Mouse (Mus musculus) layer of hippocampus, adult 9-11 months (tissue): ENCODE data around the gene Eed.

ENCODE experiments used
- DNase-seq: peaks from one replicate; pipeline ENCODE4 v3.0.0; 2022

Eed gene

DNA sequence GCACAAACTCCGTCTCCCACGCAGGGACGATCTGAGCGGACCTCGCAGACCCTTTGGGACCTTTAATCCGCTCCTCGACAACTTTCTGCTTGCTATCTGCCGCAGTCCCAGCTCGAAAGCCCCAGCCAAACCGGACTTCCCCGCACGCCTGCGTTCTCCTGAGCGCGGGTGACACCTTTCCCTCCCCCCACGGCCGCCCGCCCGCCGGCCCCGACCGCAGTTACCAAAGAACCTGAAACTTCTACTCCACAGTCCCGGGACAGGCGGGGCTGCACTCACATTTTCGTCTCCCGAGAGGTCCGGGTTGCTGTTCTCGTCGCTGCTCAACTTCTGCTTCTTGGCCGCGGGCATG lies 674 bp downstream of the Eed start:
- DNase-seq: no peak

DNA sequence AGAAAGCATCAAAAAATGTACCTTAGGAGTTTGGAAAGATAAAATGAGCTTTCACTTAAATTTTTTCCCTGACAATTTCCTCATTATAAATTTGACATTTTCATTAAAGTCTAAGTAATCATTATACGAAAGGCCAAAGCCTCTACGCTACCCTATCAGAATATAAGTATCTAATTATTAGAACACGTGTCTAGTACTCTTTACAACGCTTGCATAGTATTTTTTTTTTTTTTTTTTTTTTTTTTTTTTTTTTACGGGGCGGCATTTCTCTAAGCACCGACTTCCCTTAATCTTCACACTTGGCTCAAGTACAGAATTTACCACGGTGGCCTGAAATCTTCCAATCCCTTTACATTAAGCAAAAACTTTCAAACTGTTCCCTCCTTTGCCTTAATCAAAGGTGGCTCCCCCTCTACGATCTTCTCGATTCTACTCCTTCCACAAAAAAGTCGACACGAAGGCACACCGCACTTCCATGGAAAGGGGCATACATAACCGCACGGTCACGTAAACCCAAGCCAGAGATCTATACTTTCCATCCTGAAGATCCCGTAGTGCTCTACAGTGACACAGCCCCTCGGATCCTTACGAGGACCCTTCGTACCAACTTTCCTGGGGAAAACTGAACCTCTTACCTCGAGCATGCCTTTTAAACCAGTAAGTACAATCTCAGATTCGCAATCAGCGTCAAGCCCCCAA lies 1.2 kb downstream of the Eed start:
- DNase-seq: no peak

DNA sequence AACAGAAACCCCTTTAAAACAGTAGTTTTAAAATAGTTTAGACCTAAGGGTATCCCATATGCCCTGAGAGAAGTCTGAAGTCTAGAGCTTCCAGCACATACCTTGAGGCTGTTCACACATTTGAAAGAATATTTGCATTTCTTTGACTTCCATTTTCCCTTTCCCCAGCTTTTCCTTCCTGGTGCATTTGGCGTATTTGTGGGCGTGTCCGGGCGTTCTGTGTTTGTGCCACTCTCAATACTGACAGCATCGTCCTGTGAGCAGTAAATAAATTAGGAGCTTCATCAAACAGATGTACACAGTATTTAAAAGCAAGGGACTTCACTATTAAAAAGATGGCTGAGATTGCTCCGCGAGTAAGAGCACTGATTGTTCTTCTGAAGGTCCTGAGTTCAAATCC lies 4.0 kb downstream of the Eed start:
- DNase-seq: no peak

DNA sequence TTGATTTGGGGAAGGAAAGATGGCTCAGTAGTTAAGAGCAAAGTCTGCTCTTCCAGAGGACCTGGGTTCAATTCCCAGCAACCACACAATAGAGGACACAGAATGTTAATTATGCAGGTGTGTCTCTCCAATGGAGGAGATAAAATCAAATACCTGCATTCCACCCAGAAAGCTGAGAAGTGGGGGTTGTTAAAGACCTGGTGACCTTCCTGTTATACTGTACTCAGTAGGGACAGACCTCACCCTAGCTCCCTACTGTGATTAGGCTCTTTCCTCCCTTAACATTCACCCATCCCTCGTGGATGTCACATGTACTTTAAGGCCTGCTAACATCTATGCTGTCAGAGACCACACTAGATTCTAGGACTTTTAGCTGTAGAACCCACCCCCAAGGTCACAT lies 5.2 kb downstream of the Eed start:
- DNase-seq: no peak

DNA sequence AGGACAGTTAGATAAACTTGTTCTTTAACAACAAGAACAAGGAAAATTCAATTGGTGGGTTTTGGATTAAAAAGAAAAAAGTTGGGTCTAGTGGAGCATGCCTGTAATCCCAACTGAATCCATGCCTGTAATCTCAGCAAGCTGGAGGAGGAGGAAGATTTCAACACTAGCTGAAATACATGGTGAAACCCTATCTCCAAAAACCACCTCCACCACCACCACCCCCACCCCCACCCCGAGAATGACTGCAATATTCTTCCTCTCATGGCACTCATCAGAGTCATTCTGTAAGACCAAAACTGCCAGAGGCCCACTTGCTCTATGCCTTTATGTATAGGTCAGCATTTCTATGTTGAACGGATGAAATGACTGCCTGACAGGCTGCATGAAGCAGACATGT lies 13.5 kb downstream of the Eed start:
- no peak for DNase-seq

DNA sequence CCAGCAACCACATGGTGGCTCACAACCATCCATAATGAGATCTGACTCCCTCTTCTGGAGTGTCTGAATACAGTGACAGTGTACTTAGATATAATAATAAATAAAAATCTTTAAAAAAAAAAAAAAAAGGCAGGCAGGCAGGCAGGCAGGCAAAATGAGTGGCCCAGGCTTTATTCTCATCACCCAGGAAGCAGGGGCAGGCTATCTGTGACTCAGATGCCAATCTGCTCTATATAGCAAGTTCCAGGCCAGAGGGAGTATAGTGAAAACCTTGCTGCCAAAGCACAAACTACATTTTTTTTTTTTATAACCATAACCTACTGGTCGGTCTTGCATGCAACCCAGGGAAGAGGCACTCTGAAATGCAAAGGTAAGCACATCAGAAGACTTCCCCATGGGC lies 14.0 kb downstream of the Eed start:
- DNase-seq: no peak

DNA sequence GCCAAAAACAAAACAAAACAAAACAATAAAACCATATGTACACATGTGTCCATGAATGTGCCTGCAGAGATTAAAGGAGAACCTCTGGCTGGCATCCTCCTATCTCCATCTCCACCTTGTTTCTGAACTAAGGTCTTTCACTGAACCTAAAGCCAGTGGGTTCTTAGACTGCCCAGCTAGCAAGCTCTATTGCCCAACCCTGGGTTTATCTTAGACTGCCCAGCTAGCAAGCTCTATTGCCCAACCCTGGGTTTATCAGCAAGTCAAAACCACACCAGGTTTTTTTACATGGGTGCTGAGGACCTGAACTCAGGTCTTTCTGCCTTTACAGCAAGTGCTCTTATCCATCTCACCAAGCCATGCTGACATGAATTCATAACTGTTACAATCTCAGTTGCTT lies 17.6 kb downstream of the Eed start:
- no peak for DNase-seq

DNA sequence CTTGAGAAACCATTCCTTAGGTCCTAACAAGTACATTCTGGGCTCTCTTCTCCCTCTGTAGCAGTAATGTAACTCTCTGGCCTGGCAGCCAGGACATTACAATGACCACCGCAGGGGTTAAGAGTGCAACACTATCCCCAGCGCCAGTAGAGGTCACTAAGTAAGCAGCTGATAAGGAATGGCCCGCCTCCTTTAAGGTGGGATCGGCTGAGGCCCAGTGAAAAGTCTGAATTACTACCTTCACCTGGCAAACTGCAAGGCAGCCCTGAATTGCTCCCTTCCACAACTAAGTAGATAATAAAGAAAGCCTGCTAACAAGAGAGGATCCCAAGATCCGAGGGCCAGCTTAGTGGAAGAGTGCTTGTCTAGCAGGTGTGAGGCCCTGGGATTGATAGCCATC lies 23.5 kb downstream of the Eed start:
- no peak for DNase-seq

DNA sequence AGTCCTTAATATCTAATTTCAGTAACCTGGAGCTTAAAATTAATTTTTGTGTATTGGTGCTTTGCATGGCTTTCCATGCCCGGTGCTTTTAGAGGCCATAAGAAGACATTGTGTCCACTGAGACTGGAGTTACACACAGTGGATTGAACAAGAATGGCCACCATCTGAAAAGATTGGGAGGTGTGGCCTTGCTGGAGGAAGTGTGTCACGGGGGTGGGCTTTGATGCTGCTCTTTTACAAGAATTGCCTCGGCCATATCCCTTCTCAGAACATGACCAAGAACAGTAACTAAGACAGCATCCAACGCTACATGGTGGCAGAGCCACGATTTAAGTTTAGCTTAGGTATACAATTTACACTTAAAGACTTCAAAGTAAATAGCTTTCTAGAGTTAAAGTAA lies 26.5 kb downstream of the Eed start:
- no peak for DNase-seq

DNA sequence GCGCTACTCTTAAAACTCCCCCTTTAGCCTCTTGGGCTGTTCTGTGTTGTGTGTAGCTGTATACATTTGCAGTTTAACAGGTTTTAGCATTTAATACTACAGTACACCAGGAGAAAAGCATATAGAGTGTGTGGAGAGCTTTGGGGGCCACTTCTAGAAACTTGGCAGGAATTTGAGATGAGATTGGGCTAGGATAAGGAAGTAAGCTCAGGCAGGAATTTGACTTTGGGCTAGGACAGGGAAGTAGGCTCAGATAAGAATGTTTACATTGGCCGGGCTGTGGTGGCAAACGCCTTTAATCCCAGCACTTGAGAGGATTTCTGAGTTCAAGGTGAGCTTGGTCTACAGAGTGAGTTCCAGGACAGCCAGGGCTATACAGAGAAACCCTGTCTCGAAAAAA lies 31.4 kb downstream of the Eed start:
- DNase-seq: no peak

DNA sequence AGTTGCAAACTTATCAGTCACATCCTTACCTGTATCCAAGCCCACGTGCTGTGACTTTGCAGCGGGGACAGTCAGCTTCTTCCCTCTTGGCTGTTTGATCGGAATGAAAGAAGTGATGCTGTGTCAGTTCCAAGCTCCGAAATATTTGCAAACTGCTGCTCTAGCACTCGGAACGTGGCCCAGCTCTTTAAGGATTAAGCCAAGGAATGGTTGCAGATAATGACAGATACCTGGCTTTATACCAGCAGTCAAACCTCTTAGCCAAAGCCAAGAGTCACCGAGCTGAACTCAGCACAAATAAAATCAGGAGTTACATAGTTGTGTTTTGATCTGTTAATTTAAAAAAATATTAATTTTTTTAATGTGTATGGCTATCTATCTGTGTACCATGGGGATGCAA lies 32.8 kb downstream of the Eed start:
- no peak for DNase-seq

DNA sequence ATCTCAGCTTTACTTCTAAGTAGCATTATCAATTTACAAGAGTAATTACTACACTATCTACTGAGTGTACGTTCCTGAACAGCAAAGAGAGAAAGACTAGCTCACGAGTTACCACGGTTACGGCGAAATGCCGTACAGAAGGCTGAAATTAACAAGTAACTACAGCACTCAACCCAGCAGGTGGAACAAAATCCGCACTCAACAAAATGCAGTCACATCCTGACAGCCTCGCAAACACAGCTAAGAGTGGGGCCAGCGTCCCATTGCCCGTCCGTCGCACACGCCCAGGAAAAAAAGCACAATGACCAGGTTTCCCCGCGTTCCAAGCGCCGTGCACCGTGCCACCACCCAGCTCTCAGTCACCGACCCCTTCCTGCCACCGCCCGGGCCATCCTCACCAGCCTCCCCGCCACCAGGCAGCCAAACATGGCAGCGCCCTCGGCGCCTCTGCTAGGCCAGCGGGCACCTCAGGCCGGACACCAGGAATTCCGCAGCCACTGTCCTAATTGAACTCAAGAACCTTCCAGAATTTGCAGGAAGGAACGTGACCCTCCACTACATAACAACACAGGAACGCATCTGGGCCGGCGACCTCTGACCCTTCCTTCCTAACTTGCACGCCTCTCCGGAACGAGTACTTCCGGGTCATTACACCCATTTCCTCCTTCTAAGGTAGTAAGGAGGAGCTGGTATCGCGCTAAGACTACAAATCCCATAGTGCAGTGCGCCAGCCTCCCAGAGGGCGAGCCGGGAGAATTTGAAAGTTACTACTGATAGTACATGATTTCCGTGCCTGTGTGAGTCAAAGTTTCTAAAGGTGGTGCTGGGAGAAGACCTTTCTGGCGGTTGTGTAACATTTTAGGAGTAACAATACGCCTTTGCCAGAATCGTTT lies 40.0 kb downstream of the Eed start, which contains the start of gene Hikeshi:
TSS of gene Hikeshi (minus strand) at position 634 of the 893 bp plus-strand sequence.
- peak; percentile 97 for DNase-seq

DNA sequence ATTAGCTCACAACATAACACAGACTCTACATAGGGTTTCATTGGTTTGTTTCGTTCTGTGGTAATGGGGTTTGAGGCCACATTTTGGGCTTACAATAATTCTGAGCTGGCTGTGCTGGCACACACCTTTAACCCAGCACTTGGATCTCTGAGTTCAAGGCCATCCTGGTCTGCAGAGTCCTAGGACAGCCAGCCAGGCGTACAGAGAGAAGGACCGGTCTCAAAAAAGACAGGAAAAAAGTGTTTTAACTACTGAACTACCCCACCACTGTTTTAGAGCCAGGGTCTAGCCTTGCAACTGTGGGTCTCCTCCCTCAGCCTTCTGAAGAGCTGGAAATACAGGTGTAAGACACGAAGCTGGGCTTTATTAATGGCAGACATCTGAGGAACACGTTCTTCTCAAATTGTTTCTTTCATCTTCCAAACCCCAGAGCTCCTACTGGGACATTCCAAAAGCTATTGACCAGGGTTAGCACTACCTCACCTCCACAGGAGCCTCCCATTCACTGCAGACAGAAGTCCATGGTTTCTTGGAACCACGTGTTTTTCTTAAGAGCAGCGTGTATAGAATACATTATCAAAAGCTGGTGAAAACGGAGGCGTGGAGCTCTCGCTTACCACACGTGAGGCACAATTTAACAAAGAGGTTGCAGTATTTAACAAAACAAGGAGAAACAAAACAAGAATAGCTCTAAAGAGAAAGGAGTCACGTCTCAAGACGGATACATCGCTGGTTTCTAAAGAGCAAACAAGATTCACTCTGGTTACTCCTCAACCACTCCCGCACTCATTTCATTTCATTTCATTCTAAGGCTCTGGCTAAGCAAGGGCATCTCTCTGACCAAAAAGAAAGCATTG lies 41.1 kb downstream of the Eed start:
- no peak for DNase-seq

DNA sequence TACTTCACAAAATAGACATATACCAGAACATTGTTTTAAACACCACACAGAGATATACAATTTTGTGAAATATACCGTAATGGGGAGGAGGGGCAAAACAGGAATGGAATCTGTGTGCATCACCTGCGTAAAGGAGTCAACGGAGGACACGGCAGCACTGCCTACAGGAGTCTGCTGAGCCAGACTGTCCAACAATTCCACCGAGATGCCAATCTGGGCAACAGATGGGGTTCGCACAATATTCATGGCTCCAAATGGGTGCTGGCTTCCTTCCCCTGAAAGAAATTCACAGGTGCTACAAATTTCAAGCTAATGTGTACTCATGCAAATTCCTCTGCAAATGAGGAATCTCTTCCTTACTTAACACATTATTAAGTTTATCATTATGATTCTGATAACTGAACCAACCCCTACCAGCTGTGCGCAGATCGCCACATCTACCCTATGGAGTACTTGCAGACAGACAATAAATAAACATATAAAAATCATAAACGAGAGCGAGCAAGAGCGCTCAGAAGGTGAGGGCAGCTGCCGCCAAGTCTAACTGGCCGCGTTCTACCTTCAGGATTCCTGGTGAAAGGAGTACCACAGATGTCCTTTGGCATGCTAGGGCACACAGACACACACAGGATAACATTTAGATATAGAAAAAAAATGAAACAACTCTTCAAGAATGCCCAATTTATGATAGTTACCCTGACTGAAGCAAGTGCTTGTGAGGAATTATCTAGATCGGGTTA lies 57.2 kb downstream of the Eed start:
- DNase-seq: peak; percentile 83

DNA sequence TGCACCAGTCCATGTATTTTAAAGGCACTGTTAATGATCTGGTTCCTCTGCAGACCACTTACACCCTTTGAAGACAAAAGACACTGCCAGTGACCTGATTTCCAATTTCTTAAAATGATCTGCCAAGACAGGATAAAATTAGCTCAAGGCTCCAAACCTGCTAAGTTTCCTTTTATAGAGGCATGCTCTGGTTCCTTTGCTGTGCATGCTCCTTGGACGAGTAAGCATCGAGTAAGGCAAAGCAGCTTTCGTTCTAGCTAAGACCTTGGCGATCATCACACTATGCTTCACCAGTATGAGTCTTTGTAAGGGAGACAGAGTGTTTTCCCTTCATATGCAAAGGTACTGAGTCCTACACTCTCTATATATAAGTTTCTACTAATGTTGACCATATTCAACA lies 63.0 kb downstream of the Eed start:
- no peak for DNase-seq

DNA sequence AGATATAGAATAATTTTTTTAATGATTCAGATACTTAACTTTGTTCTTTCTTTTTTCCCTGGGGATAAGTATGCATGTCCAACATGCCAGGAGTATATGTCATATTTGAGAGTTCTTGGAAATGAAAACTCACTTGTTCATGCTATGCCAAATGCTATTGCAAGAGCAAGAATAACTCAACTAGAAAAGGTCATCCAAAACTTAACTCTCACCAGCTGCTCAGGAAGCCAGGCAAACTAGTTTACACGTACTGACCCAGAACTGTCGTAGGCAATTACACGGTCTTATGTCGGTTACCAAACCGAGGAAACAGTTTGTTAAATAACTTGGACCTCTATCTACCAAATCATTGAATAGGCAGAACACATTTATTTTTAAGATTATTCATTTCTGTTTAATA lies 64.1 kb downstream of the Eed start:
- no peak for DNase-seq

DNA sequence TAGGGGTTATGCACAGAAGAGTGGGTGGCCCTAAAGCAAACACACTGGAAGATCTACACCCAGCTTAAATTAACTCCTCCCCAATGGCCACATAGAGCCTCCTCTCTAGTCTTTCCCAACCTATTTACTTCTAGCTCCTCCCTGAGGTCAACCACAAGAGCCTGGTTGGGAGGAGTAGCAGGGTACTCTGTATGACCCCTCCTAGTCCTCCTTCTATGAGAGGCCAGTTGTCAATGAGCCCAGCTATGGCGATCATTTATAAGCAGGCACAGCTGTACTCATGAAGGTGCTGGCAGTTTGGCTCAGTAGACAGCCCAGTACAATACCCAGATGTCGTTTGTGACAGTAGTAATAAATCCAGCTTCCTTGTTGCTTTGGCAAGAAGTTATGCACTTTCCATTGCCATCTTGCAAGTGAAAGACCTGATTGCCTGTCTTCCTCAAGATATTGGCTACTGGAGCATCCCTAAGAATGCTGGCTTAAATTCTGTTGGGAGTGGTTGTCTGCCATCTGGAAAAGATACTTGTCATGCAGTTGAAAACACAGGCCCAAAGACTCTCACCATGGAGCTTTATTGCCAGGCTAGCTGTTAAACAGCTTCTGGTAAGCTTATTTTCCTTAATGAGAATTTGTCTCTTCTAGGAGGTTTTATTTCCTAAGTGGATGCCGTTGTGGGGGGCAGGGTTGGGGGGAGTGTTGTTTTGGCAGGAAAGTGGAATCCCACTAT lies 67.2 kb downstream of the Eed start:
- DNase-seq: no peak

DNA sequence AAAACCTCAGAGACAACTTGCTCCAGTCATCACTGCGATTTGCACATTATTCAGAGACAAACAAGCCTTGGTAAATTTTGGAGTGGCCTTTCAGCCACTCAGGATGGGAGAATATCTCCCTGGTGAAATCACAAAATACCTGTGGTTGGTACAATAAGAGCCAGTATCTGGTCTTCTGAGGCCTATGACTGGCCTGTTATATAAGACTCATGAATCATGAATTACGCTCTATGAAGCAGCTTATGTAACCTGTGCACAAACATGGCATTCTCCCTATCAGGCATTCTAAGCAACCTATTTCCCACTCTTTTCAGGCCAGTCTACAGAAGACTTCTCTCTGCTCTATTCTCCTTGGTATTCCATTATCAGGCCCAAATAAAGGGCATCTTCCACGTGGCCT lies 68.4 kb downstream of the Eed start:
- no peak for DNase-seq

DNA sequence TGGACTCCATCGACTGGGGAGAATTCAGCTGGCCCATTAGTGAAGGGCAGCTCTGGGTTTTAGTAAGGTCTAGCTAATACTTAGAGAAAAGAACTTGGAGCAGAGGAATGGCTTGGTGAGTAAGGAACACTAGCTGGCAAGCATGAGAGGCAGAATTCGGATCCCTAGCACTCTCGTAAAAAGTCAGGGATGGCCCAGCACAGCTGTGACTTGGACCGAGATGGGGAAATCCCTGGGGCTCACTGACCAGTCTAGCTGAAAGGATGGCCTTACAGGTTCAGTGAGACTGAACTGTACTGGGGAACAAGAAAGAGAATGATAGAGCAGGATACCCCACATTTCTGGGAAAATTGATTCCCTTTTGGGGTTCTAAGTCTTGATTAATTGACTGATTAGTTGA lies 71.1 kb downstream of the Eed start:
- no peak for DNase-seq

DNA sequence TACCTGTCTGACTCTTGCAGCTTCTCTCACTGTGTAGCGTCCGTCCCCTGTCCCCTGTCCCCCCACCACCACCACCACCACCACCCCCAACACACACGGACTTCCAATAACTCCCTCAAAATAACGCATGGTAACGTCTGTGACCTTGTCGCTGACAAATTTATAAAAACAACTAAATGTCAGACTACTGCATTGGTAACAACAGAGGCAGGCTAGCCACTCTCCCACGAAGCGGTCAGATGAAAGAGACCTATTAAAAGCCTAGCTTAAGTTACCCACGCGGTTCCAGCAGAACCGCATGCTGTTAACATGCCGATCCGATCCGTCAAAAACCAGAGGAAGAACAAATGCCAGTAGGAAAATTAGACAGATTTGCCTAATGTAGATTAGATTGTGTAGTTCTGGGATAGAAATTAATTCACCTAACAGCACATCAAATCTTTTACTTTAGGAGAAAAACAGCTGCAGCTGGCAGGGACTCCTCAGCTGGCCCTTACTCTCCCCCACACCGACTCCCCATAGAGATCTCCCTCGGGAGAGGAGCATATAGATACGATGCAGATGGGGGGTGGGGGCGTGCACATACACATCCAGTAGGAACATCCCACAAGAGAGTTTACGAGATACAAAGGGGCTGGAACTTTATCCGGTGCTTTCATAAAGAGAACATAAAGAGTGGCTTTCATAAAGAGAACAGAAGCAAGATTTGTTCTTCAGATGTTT lies 71.7 kb downstream of the Eed start:
- no peak for DNase-seq

DNA sequence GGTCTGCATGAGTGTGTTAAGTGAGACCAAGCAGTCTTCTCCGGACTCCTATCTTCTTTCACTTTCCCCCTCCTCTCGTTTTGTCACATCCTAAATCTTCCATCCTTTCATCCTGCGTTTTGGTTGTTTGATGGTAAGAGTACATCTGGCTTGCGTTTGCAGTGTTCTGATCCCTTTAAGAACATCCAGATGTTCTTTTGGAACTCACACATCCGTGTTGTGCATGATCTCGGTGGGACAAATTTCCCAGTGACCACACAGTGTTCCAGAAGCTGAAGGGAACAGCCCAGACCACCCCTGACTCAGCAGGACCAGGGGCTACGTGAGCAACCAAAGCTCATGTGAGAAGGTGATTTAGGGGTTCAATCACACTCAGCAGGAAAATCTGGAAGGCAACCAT lies 72.4 kb downstream of the Eed start:
- DNase-seq: no peak

DNA sequence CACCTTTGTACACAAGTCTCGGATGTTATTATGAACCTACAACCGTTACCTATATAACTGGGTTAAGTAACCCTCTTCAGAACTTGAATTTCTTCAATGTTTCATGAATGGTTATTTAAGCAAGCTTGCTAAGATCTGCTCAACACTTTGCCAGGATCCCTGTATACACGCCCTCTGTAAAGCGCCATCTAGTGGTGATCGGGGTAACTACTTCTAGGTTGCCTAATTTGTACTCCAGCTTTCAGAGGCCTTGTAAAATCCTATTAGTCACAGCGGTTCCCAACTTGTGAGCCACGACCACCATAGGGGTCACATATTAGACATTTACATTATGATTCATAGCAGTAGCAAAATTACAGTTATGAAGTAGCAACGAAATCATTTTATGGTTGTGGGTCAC lies 72.8 kb downstream of the Eed start:
- DNase-seq: peak; percentile 52
